Mouse (Mus musculus) MEL (cell line): ENCODE results near the gene Slc9a2. TPM values are rescaled to one million over a fixed set of nuclear protein-coding genes. Genes with fewer than 3 reads are reported as not detected.

Experiments
- DNase-seq: peaks from one replicate; pipeline ENCODE4 v3.0.0; 2011; ENCODE audit warnings: low read depth, low spot score
- H3K27ac ChIP-seq: 2 replicates; pipeline ENCODE4 v1.5.1; 2012; ENCODE audit warnings: low read depth, mild to moderate bottlenecking, control low read depth, low read length, moderate library complexity; ENCODE audit not compliant: control insufficient read depth
- H3K27me3 ChIP-seq, 2 experiments: fragments of 150-350 bp in 1 of 2; sonication (generic) in 1 of 2; 2 replicates each; pipeline ENCODE4 v1.6.1; 2012; ENCODE audit warnings: low read length in 2 of 2, mild to moderate bottlenecking in 2 of 2, improper control_type of control experiment in 1 of 2, moderate library complexity in 1 of 2; ENCODE audit not compliant: insufficient read depth in 2 of 2, control insufficient read depth in 1 of 2
- H3K36me3 ChIP-seq, 2 experiments: 2 replicates each; pipeline ENCODE4 v1.6.1; 2012 to 2014; ENCODE audit warnings: low read length in 2 of 2, improper control_type of control experiment in 1 of 2, inconsistent platforms in 1 of 2, mild to moderate bottlenecking in 1 of 2; ENCODE audit not compliant: insufficient read depth in 2 of 2, control insufficient read depth in 1 of 2
- H3K4me1 ChIP-seq, 2 experiments: fragments of 150-350 bp in 1 of 2; sonication (generic) in 1 of 2; 2 replicates each; pipeline ENCODE4 v1.6.1; 2012; ENCODE audit warnings: low read length in 2 of 2, improper control_type of control experiment in 1 of 2, mild to moderate bottlenecking in 1 of 2; ENCODE audit not compliant: insufficient read depth in 2 of 2, control insufficient read depth in 1 of 2
- H3K4me3 ChIP-seq, 2 experiments: fragments of 150-350 bp in 1 of 2; sonication (generic) in 1 of 2; 2 replicates each; pipeline ENCODE4 v1.5.1; 2012; ENCODE audit warnings: low read depth in 2 of 2, low read length in 2 of 2, mild to moderate bottlenecking in 2 of 2, moderate library complexity in 2 of 2, control low read depth in 1 of 2, improper control_type of control experiment in 1 of 2; ENCODE audit not compliant: control insufficient read depth in 1 of 2, insufficient read depth in 1 of 2
- H3K79me2 ChIP-seq: 2 replicates; pipeline ENCODE4 v1.6.1; 2012; ENCODE audit warnings: mild to moderate bottlenecking, low read length, moderate library complexity; ENCODE audit not compliant: control insufficient read depth, poor library complexity, insufficient read depth
- H3K9ac ChIP-seq: 2 replicates; pipeline ENCODE4 v1.6.1; 2012; ENCODE audit warnings: low read depth, mild to moderate bottlenecking, control low read depth, low read length, moderate library complexity; ENCODE audit not compliant: control insufficient read depth, poor library complexity, severe bottlenecking
- H3K9me3 ChIP-seq: fragments of 150-350 bp; sonication (generic); replicated peaks from 2 replicates; pipeline ENCODE4 v1.6.1; 2012; ENCODE audit warnings: mild to moderate bottlenecking, low read length, improper control_type of control experiment, moderate library complexity; ENCODE audit not compliant: insufficient read depth
- E2F4 ChIP-seq: IDR thresholded peaks from 2 replicates; pipeline ENCODE4 v1.6.1; 2011; ENCODE audit warnings: low read depth, low read length, improper control_type of control experiment, borderline replicate concordance
- ELF1 ChIP-seq: IDR thresholded peaks from 2 replicates; pipeline ENCODE4 v1.6.1; 2014; ENCODE audit warnings: low read depth, mild to moderate bottlenecking, inconsistent platforms, low read length, improper control_type of control experiment, moderate library complexity
- ETS1 ChIP-seq: IDR thresholded peaks from 2 replicates; pipeline ENCODE4 v1.6.1; 2012; ENCODE audit warnings: low read depth, mild to moderate bottlenecking, inconsistent platforms, low read length, improper control_type of control experiment, moderate library complexity
- GABPA ChIP-seq: IDR thresholded peaks from 2 replicates; pipeline ENCODE4 v1.6.1; 2012; ENCODE audit warnings: low read depth, mild to moderate bottlenecking, inconsistent platforms, low read length, improper control_type of control experiment, moderate library complexity
- JUND ChIP-seq: IDR thresholded peaks from 2 replicates; pipeline ENCODE4 v1.6.1; 2011; ENCODE audit warnings: low read depth, mild to moderate bottlenecking, improper control_type of control experiment, low read length
- KAT2A ChIP-seq: conservative IDR thresholded peaks from 2 replicates; pipeline ENCODE4 v1.6.1; 2012; ENCODE audit warnings: low read depth, low read length, improper control_type of control experiment, inconsistent platforms
- MAFK ChIP-seq: IDR thresholded peaks from 2 replicates; pipeline ENCODE4 v1.6.1; 2011; ENCODE audit warnings: low read depth, mild to moderate bottlenecking, low read length, improper control_type of control experiment, borderline replicate concordance
- MAX ChIP-seq: IDR thresholded peaks from 2 replicates; pipeline ENCODE4 v1.6.1; 2011; ENCODE audit warnings: low read length, improper control_type of control experiment
- MXI1 ChIP-seq: IDR thresholded peaks from 2 replicates; pipeline ENCODE4 v1.6.1; 2011; ENCODE audit warnings: mild to moderate bottlenecking, low read depth, low read length, improper control_type of control experiment
- MYB ChIP-seq: IDR thresholded peaks from 2 replicates; pipeline ENCODE4 v1.6.1; 2011; ENCODE audit warnings: mild to moderate bottlenecking, low read depth, low read length, improper control_type of control experiment
- NELFE ChIP-seq: IDR thresholded peaks from 2 replicates; pipeline ENCODE4 v1.6.1; 2011; ENCODE audit warnings: low read depth, low read length, improper control_type of control experiment
- POLR2A ChIP-seq, 2 experiments: IDR thresholded peaks; 2 replicates each; pipeline ENCODE4 v1.6.1; 2011 to 2012; ENCODE audit warnings: low read length in 2 of 2, mild to moderate bottlenecking in 2 of 2, control low read depth in 1 of 2, improper control_type of control experiment in 1 of 2, low read depth in 1 of 2, moderate library complexity in 1 of 2; ENCODE audit not compliant: control insufficient read depth in 1 of 2, insufficient read depth in 1 of 2, poor library complexity in 1 of 2
- POLR2AphosphoS2 ChIP-seq: IDR thresholded peaks from 2 replicates; pipeline ENCODE4 v1.6.1; 2011; ENCODE audit warnings: low read length, improper control_type of control experiment
- RAD21 ChIP-seq: IDR thresholded peaks from 2 replicates; pipeline ENCODE4 v1.6.1; 2011; ENCODE audit warnings: mild to moderate bottlenecking, low read depth, low read length, improper control_type of control experiment
- SMC3 ChIP-seq: IDR thresholded peaks from 2 replicates; pipeline ENCODE4 v1.6.1; 2011; ENCODE audit warnings: low read depth, low read length, improper control_type of control experiment
- TAL1 ChIP-seq: IDR thresholded peaks from 2 replicates; pipeline ENCODE4 v1.6.1; 2012; ENCODE audit warnings: mild to moderate bottlenecking, inconsistent platforms, low read length, moderate library complexity, mixed read lengths
- TCF12 ChIP-seq: IDR thresholded peaks from 2 replicates; pipeline ENCODE4 v1.6.1; 2014; ENCODE audit warnings: low read depth, mild to moderate bottlenecking, inconsistent platforms, low read length, improper control_type of control experiment, moderate library complexity
- UBTF ChIP-seq: IDR thresholded peaks from 2 replicates; pipeline ENCODE4 v1.6.1; 2012; ENCODE audit warnings: low read depth, mild to moderate bottlenecking, inconsistent platforms, low read length, improper control_type of control experiment, moderate library complexity, borderline replicate concordance; ENCODE audit not compliant: insufficient read depth
- USF2 ChIP-seq, 2 experiments: IDR thresholded peaks; 2 replicates each; pipeline ENCODE4 v1.6.1; 2011 to 2012; ENCODE audit warnings: improper control_type of control experiment in 2 of 2, low read length in 2 of 2, borderline replicate concordance in 1 of 2, inconsistent platforms in 1 of 2, low read depth in 1 of 2, mild to moderate bottlenecking in 1 of 2; ENCODE audit not compliant: insufficient read depth in 1 of 2
- ZMIZ1 ChIP-seq: IDR thresholded peaks from 2 replicates; pipeline ENCODE4 v1.6.1; 2012; ENCODE audit warnings: low read depth, mild to moderate bottlenecking, inconsistent platforms, low read length, improper control_type of control experiment, moderate library complexity
- polyA plus RNA-seq, 2 experiments: library from polyadenylated mRNA; stranded (reverse) in 1 of 2; unstranded in 1 of 2; fragments of >175 nt in 1 of 2; fragments of >200 nt in 1 of 2; gene quantifications; 2 replicates each; pipeline versions ENCODE4 v1.2.1 to v1.2.4; 2012; ENCODE audit warnings: low replicate concordance in 2 of 2, low read depth in 1 of 2; ENCODE audit not compliant: insufficient read length in 2 of 2, insufficient read depth in 1 of 2, missing spikeins in 1 of 2
- total RNA-seq: library from RNA; depleted of rRNA; stranded (reverse); fragments of 300-350 nt; gene quantifications from 2 replicates; pipeline ENCODE4 v1.2.3, GENCODE M21; 2012

The Slc9a2 gene
- total and polyA plus RNA-seq, 3 experiments = not detected

GRCm38 (mm10) chr1:40783450-40783849, 103.1 kb downstream of the Slc9a2 start:
- Histone ChIP-seq H3K79me2 (no peaks in the 10 kb centered on the region), H3K27me3 (no peaks in the 10 kb centered on the region), H3K36me3 (no peaks in the 10 kb centered on the region), H3K9me3 (no peaks in the 10 kb centered on the region), H3K27ac (no peak overlapping the region), H3K9ac (no peak overlapping the region), H3K4me3 (no peak overlapping the region), H3K4me1 (no peaks in the 10 kb centered on the region)
- no peak for DNase-seq
- TF ChIP-seq RAD21 = no peak
- TF ChIP-seq KAT2A = no peak
- no peak for TF ChIP-seq GABPA
- no peak for TF ChIP-seq SMC3
- TF ChIP-seq USF2 (IDR thresholded peaks at IDR 0.05; ENCODE audit: borderline replicate concordance in 1 of 2, insufficient read depth in 1 of 2, low read depth in 1 of 2, low read length in 2 of 2) = no peak
- no peak for TF ChIP-seq E2F4
- no peak for TF ChIP-seq MAFK
- TF ChIP-seq TAL1 = no peak
- TF ChIP-seq ELF1 = no peak
- TF ChIP-seq TCF12 = no peak

- TF ChIP-seq MXI1 (no peak), MYB (no peak), JUND (no peak), NELFE (no peak), USF2 (IDR thresholded peaks at IDR 0.05; ENCODE audit: borderline replicate concordance in 1 of 2, insufficient read depth in 1 of 2, low read depth in 1 of 2, low read length in 2 of 2) (no peak), ZMIZ1 (no peak), UBTF (no peak), POLR2A (IDR thresholded peaks at IDR 0.05; ENCODE audit: control insufficient read depth in 1 of 2, insufficient read depth in 1 of 2, low read depth in 1 of 2, low read length in 2 of 2, poor library complexity in 1 of 2) (no peak), ETS1 (no peak), MAX (no peak), POLR2AphosphoS2 (no peak)
- Histone ChIP-seq H3K4me1 (no peaks in the 10 kb centered on the region), H3K36me3 (no peaks in the 10 kb centered on the region), H3K27me3 (no peaks in the 10 kb centered on the region), H3K9me3 (no peaks in the 10 kb centered on the region), H3K9ac (no peak overlapping the region), H3K4me3 (no peak overlapping the region), H3K79me2 (no peaks in the 10 kb centered on the region), H3K27ac (no peak overlapping the region)
- no peak for DNase-seq
Observed at GRCm38 (mm10) chr1:40784306-40784705, 103.9 kb downstream of the Slc9a2 start.
